Mouse (Mus musculus) megakaryocyte, embryonic 14.5 days (primary cell): ENCODE measurements around the gene Lrrc10. TPM values are rescaled to one million over a fixed set of nuclear protein-coding genes. Genes with fewer than 3 reads are reported as not detected.

Source experiments
- H3K27me3 ChIP-seq: replicated peaks from 2 replicates; pipeline ENCODE3; 2012; ENCODE audit warnings: inconsistent platforms
- H3K36me3 ChIP-seq: replicated peaks from 2 replicates; pipeline ENCODE3; 2012; ENCODE audit warnings: low read length, inconsistent platforms, mixed read lengths
- H3K4me1 ChIP-seq: 2 replicates; pipeline ENCODE4 v1.6.1; 2012; ENCODE audit warnings: inconsistent platforms
- H3K4me3 ChIP-seq: replicated peaks from 2 replicates; pipeline ENCODE3; 2012; ENCODE audit warnings: moderate library complexity, mild to moderate bottlenecking, inconsistent platforms
- H3K9me3 ChIP-seq: 2 replicates; pipeline ENCODE4 v1.6.1; 2012; ENCODE audit warnings: inconsistent platforms
- FLI1 ChIP-seq: IDR thresholded peaks from 2 replicates; pipeline ENCODE4 v1.6.1; 2012; ENCODE audit warnings: low read length, inconsistent platforms, mixed read lengths
- GATA1 ChIP-seq: IDR thresholded peaks from 3 replicates; pipeline ENCODE4 v1.6.1; 2012; ENCODE audit warnings: mixed read lengths, low read length, inconsistent platforms, borderline replicate concordance
- polyA plus RNA-seq: library from polyadenylated mRNA; stranded (reverse); fragments of >175 nt; gene quantifications from 2 replicates; pipeline ENCODE4 v1.2.3, GENCODE M21; 2012; ENCODE audit warnings: low replicate concordance; ENCODE audit not compliant: insufficient read depth

Gene Lrrc10
- not detected in 2 replicates for polyA plus RNA-seq

DNA sequence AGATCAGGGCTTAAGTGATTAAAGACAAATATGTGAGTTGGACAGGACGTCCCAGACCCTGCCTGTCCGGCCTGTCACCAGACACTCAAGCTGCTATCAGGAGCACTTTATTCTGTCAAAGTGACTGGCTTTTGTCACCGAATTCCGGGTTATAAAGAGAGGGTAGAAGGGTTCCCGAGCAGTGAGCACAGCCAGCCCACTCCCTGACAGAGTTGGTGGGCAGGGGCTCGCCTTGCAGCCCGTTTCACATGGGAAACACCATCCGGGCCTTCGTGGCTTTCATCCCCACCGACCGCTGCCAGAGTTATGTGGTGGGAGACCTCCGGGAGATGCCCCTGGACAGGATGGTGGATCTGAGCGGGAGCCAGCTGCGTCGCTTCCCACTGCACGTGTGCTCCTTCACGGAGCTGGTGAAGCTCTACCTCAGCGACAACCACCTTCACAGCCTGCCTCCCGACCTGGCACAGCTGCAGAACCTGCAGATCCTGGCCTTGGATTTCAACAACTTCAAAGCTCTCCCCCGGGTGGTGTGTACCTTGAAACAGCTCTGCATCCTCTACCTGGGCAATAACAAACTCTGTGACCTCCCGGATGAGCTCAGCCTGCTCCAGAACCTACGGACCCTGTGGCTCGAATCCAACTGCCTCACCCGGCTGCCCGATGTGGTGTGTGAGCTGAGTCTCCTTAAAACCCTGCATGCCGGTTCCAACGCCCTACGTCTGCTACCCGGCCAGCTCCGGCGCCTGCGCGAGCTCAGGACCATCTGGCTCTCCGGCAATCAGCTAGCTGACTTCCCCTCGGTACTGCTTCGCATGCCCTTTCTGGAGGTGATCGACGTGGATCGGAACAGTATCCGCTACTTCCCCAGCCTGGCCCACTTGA is at the start of gene Lrrc10:
Lrrc10 (plus strand) TSS at position 167 of the 882 bp plus-strand sequence.
- H3K4me3 ChIP-seq, result no peak within 1 kb of the TSS

DNA sequence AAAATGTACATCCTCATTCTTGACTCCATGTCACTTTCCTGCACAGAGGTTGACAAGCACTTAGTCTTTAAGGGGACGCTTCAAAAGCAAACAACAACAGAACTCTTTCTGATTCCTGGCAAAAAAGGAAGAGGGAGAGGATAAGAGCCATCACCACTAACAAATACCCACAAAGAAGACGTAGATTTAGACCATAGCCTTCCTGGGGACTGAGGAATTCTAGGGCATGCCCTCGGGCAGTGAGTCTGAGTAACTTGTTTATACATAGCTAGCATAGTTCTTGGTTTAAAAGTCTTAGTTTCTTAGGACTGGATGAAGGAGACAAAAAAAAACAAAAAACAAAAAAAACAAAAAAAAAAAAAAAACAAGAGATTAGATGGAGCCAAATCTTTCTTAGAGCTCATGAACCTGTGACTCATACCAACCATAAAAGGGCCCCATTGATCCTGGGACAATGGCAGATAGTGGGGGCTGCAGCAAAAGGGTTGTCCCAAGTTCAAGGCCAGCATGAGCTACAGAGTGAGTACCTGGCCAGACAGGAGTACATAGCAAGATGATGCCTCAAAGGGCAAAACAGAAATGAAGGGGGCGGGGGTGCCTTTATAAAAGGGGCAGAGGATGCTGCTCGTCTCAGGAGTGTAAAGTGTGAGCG is 49.4 kb upstream of the Lrrc10 start:
- TF ChIP-seq FLI1 (no peak), GATA1 (no peak)
- no peaks in the 10 kb centered on the region for H3K36me3 ChIP-seq
- peak overlapping the region; percentile 75 for H3K4me3 ChIP-seq
- peaks cover 33% of the 10 kb centered on the region for H3K4me1 ChIP-seq
- H3K9me3 ChIP-seq, result peaks cover 5% of the 10 kb centered on the region; the same call in 1 of the 2 replicates
- peaks cover 5% of the 10 kb centered on the region for H3K27me3 ChIP-seq

More for the DNA sequence above, at the start of gene Lrrc10:
- no peak for TF ChIP-seq FLI1
- no peak for TF ChIP-seq GATA1
- Histone ChIP-seq H3K36me3 (peaks cover 24% of the 10 kb centered on the region), H3K4me1 (peaks cover 38% of the 10 kb centered on the region), H3K9me3 (no peaks in the 10 kb centered on the region), H3K27me3 (peaks cover 6% of the 10 kb centered on the region)

DNA sequence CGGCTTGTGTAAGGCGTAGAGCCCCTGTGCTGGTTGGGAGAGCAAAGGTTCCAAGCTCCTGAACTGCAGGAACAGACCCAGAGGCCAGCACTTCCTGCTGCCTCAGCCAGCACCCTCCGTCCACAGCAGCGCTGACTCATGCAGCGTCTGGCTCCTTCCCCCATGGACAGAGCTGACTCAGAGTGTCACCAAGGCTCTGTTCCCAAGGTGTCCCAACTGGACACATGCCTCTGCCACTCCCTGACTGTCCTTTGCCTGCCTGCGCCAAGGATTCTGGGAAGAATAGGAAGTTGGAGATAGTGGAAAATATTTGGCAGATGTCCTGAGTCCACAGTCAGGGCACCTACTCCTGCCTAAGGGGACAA is 48.9 kb upstream of the Lrrc10 start:
- peaks cover 7% of the 10 kb centered on the region for H3K27me3 ChIP-seq
- H3K4me1 ChIP-seq, result peaks cover 33% of the 10 kb centered on the region
- peaks cover 5% of the 10 kb centered on the region; the same call in 1 of the 2 replicates for H3K9me3 ChIP-seq
- H3K4me3 ChIP-seq, result peak overlapping the region; percentile 75
- no peaks in the 10 kb centered on the region for H3K36me3 ChIP-seq
- TF ChIP-seq GATA1 (no peak), FLI1 (no peak)

DNA sequence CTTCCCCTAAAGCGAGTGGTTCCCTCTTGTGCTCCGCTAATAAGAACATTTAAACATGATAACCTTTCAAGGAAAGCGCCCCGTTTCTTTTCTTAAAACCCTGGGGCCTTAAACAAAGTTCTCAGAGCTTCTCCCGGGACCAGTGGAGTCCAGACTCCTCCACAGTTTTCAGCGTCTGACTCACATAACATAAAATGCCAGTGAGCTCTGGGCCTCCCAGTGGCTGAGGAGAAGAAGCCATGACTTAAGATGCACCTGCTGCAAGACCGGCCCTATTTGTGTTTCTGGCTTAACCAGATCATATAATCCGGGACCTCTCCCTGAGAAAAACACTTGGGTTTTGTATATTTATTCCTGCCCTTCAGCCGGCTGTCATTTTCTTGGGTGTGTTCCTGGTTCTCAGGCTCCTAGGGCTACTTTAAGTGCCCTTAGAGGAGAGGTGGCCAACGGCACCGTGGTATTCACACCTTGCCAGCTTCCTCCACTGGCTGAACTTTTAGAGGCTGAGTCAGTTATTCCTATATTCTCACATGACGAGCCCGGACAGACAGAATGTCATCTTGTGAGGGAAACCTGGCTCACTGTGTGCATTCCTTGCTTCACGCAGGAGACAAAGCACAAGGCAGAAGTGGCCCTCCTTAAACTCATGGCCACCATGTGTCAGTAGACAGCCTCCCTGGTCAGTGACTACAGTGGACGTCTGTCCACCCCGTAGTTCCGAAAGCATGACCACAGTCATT is 46.3 kb upstream of the Lrrc10 start:
- H3K4me1 ChIP-seq, result peaks cover 32% of the 10 kb centered on the region
- TF ChIP-seq FLI1 (no peak), GATA1 (no peak)

DNA sequence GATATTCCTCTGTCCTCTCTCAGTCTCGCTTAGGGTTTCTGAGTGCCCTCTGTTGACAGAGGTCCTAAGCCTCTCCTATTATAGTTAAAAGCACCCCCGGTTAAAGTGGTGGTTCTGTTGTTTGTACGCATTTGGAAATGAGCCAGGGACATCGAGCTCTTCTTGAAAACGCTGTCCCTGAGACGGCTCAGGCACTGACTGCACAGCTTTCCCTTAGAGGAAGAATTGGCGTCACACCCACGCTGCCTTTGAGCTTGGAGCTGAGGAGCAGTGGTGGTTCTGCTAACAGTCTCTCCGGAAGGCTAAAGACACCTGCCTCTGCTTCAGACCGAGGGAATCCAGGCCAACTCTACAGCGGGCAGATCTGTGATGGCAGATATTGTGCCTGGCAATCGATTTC is 44.2 kb upstream of the Lrrc10 start:
- Histone ChIP-seq H3K36me3 (no peaks in the 10 kb centered on the region), H3K27me3 (peaks cover 18% of the 10 kb centered on the region), H3K4me1 (peaks cover 26% of the 10 kb centered on the region), H3K9me3 (no peaks in the 10 kb centered on the region), H3K4me3 (no peak overlapping the region)
- no peak for TF ChIP-seq GATA1
- TF ChIP-seq FLI1, result no peak

More for the DNA sequence above, 46.3 kb upstream of the Lrrc10 start:
- H3K27me3 ChIP-seq, result peaks cover 11% of the 10 kb centered on the region
- no peaks in the 10 kb centered on the region for H3K36me3 ChIP-seq
- H3K9me3 ChIP-seq, result no peaks in the 10 kb centered on the region
- H3K4me3 ChIP-seq, result no peak overlapping the region

DNA sequence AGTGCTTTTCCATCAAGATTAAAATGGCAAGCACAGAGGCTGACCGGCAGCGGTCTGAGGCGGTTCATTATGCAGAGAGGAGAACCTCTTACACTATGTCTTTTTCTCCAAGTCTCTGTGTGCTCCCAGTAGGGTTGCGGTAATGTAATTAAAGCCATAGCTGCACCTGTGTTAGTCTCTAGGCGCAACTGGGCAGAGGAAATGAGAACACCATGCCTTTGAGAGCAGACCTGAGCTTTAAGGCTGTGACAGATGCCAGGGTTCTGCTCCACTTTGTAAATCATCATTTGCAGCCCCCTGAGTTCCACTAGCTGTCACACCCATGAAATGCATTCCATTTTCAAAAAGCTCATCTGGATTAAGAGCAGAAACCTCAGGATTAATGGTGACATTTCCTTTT is 40.4 kb upstream of the Lrrc10 start:
- no peak overlapping the region for H3K4me3 ChIP-seq
- peaks cover 20% of the 10 kb centered on the region for H3K9me3 ChIP-seq
- peaks cover 20% of the 10 kb centered on the region for H3K4me1 ChIP-seq
- H3K27me3 ChIP-seq, result peaks cover 35% of the 10 kb centered on the region
- no peaks in the 10 kb centered on the region for H3K36me3 ChIP-seq
- TF ChIP-seq GATA1, result no peak
- no peak for TF ChIP-seq FLI1

DNA sequence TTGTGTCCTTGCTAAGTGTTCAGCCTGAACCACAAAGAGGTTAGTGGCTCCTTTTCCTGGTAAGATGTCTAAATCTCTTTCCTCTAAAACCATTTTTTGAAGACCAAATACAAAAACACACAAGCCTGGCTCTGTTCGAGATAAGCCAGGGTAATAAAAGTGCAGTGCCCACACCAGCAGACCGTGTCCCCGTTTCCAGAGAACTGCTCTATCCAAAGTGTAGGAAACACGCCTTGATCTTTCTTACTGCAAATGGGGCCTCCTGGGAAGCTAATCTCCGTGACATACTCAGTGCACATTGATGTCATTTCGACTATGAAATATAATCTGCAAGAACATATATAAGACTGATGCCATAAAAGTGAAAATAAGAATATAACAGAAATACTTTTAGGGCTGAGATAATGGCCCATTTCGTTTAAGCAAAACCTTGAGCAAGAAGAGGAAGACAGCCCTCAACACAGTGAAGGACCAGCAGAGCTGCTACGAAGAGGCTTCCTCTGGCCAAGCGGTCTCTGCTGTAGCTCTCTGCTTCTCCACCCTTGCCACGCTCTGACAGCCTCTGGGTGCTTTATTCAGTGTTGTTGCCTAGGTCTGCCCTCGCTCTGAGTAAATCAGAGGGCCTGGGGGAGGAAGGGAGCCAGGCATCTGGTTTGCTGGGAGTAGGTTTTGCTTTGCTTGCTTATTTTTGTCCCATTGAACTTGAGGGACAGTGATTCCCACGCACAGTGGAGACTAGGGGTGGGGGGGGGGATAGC is 39.3 kb upstream of the Lrrc10 start:
- Histone ChIP-seq H3K27me3 (peaks cover 36% of the 10 kb centered on the region), H3K9me3 (peaks cover 23% of the 10 kb centered on the region), H3K4me3 (peak overlapping the region; percentile 52), H3K4me1 (peaks cover 20% of the 10 kb centered on the region), H3K36me3 (no peaks in the 10 kb centered on the region)
- no peak for TF ChIP-seq GATA1
- TF ChIP-seq FLI1, result no peak

DNA sequence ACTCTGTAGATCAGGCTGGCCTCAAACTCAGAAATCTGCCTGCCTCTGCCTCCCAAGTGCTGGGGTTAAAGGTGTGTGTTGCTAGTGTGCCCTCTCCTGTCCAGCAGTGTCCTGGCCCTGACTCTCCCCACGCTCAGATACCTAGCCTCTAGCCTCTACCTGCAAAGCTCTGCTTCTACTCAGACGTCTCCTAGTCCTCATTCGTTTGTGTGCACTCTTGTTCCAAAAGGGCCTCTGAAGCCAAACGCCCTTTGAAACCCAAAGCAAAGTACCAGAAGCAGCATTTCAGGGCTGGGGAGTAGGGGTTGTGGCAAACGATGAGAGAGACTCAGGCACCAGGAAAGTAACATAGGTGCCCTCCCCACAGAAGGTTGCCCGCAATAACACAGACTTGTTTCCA is 35.5 kb upstream of the Lrrc10 start:
- TF ChIP-seq GATA1, result no peak
- no peak for TF ChIP-seq FLI1
- H3K27me3 ChIP-seq, result peaks cover 31% of the 10 kb centered on the region

DNA sequence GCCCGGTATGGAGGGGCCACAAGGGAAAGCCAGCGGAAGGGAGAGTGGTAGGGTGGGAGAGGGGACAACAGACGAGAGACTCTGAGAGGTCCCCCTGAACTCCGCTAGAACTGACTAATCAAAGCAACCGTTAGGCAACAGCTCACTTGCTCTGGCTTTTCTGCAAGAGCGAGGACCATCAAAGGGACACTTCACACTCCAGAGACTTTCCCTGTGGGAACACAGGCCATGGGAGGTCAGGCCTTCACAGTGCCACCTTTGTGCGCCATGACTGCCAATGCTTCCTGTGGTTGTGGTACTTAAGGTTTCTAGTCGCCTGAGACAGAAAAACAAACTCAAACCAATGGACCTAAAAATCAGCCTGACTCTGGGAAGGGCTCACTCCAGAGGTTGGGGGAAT is 34.1 kb upstream of the Lrrc10 start:
- no peak for TF ChIP-seq FLI1
- TF ChIP-seq GATA1, result no peak
- Histone ChIP-seq H3K9me3 (peaks cover 29% of the 10 kb centered on the region), H3K27me3 (peaks cover 30% of the 10 kb centered on the region), H3K36me3 (no peaks in the 10 kb centered on the region), H3K4me1 (peaks cover 8% of the 10 kb centered on the region), H3K4me3 (no peak overlapping the region)

More for the DNA sequence above, 35.5 kb upstream of the Lrrc10 start:
- Histone ChIP-seq H3K9me3 (peaks cover 24% of the 10 kb centered on the region), H3K36me3 (no peaks in the 10 kb centered on the region), H3K4me1 (peaks cover 21% of the 10 kb centered on the region), H3K4me3 (no peak overlapping the region)
